Mouse (Mus musculus) splenic B cell, adult 2 months (primary cell): ENCODE measurements around the gene Psmb11.

Source experiments
- DNase-seq: peaks from one replicate; pipeline ENCODE4 v3.0.0-alpha.2; 2011; ENCODE audit warnings: low read depth, low spot score
- H3K27me3 ChIP-seq: 2 replicates; pipeline ENCODE4 v1.6.1; 2012; ENCODE audit warnings: mild to moderate bottlenecking, low read length, moderate library complexity, mixed read lengths; ENCODE audit not compliant: control insufficient read depth, poor library complexity, insufficient read depth, severe bottlenecking
- H3K36me3 ChIP-seq: 2 replicates; pipeline ENCODE4 v1.6.1; 2012; ENCODE audit warnings: mild to moderate bottlenecking, low read length, moderate library complexity, mixed read lengths; ENCODE audit not compliant: control insufficient read depth, poor library complexity, insufficient read depth, severe bottlenecking

Gene Psmb11

GRCm38 (mm10) chr14:54642224-54642944 is 21.2 kb downstream of the Psmb11 start:
- DNase-seq = no peak
- Histone ChIP-seq H3K27me3 (no peaks in the 10 kb centered on the region), H3K36me3 (peaks cover 18% of the 10 kb centered on the region)

GRCm38 (mm10) chr14:54643011-54643410 is 21.8 kb downstream of the Psmb11 start:
- Histone ChIP-seq H3K27me3 (no peaks in the 10 kb centered on the region), H3K36me3 (peaks cover 18% of the 10 kb centered on the region)
- DNase-seq = no peak

GRCm38 (mm10) chr14:54644294-54644693 is 23.1 kb downstream of the Psmb11 start:
- Histone ChIP-seq H3K27me3 (no peaks in the 10 kb centered on the region), H3K36me3 (peaks cover 20% of the 10 kb centered on the region)
- DNase-seq = no peak

DNA sequence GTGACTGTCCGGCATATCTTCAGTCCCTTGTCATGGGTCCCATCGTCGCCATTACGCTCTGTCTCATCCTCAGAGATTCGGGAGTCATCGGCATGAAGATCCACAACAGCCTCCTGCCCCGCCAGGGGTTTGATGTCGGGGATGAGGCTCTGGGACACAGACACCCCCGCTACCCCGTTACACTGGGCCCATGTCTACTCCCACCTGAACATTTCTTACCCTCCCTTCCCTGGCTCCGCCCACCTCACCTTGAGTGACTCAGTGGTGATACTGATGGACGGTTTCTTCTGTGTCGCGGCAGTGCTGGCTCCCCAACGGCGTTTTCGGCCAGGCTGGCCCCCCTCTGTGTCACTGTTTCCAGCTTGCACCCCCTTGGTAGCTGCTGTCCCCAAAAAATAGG is 25.2 kb downstream of the Psmb11 start:
- Histone ChIP-seq H3K27me3 (no peaks in the 10 kb centered on the region), H3K36me3 (peaks cover 26% of the 10 kb centered on the region)
- DNase-seq = no peak

GRCm38 (mm10) chr14:54646898-54647636 is 25.8 kb downstream of the Psmb11 start:
- Histone ChIP-seq H3K27me3 (no peaks in the 10 kb centered on the region), H3K36me3 (peaks cover 26% of the 10 kb centered on the region)
- no peak for DNase-seq

- Histone ChIP-seq H3K27me3 (no peaks in the 10 kb centered on the region), H3K36me3 (peaks cover 23% of the 10 kb centered on the region)
- DNase-seq = no peak
These were observed 26.7 kb downstream of the Psmb11 start for GRCm38 (mm10) chr14:54647900-54648299.

DNA sequence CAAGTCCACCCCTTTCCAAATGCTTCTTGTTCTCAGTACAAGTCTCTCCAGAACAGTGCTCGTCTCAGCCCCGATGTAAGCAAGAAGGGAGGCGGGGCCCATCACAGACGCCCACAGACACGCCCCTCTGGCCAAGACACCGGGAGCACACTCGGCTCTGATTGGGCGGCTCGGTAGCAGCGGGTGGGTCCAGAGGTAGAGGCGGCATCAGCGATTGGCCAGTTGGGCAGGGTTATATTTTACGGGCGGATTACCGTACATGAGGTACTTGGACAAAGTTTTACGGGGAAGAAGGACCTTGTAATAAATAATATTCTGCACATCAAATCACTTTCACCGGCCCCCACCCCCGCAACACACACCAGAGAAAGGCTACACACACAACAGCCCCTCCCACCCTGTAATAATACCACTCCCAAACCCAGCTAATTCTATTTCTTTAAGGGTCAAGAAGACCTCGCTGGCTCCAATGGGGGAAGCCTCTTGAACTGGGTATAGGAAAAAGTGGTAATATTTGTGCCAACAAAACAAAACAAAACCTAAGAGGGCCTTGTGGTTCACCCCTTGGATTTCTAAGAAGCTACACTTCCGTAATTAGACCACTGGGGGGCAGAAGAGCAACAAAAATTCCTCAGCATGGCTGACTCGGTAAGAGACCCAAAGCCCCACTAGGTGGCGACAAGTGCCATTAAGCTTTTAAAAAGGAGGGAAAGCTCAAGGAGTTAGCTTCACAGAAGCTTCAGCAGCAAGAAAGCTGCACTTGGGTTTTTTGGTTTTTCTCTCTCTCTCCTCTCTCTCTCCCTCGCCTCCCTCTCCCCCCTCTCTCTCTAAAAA is 29.6 kb downstream of the Psmb11 start:
- H3K36me3 ChIP-seq = peaks cover 17% of the 10 kb centered on the region
- peak; percentile 94 for DNase-seq
- H3K27me3 ChIP-seq = no peaks in the 10 kb centered on the region

GRCm38 (mm10) chr14:54651556-54651955 is 30.3 kb downstream of the Psmb11 start:
- DNase-seq = no peak
- peaks cover 17% of the 10 kb centered on the region for H3K36me3 ChIP-seq
- H3K27me3 ChIP-seq = no peaks in the 10 kb centered on the region

DNA sequence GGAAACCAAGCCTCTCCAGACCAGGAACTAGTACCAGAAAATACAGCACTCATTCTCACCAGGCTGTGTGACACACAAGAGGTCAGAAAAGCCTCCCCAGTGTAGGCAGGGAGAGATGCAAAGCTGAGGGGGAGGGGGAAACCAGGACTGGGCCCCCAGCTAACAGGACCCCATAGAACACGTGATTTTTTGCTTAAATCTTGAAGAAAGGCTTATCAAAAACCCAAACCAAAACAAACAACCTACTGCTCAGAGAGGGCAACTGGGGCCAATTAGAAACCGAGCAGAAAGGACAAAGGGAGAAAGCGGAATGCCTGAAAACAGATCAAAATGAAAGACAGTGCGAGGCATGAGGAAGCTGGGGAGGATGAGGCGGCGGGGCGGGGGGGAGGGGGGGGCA is 31.6 kb downstream of the Psmb11 start:
- DNase-seq = no peak

GRCm38 (mm10) chr14:54653496-54653895 is 32.3 kb downstream of the Psmb11 start:
- H3K27me3 ChIP-seq = no peaks in the 10 kb centered on the region
- peak; percentile 79 for DNase-seq
- H3K36me3 ChIP-seq = peaks cover 18% of the 10 kb centered on the region

More for the DNA sequence above, 31.6 kb downstream of the Psmb11 start:
- no peaks in the 10 kb centered on the region for H3K27me3 ChIP-seq
- peaks cover 18% of the 10 kb centered on the region for H3K36me3 ChIP-seq

- no peaks in the 10 kb centered on the region for H3K27me3 ChIP-seq
- DNase-seq = no peak
- peaks cover 34% of the 10 kb centered on the region for H3K36me3 ChIP-seq
These were observed 38.8 kb downstream of the Psmb11 start for GRCm38 (mm10) chr14:54660009-54660408.

GRCm38 (mm10) chr14:54664477-54665222 is 43.4 kb downstream of the Psmb11 start:
- Histone ChIP-seq H3K36me3 (peaks cover 27% of the 10 kb centered on the region), H3K27me3 (no peaks in the 10 kb centered on the region)
- no peak for DNase-seq

- peak; percentile 65 for DNase-seq
- Histone ChIP-seq H3K27me3 (no peaks in the 10 kb centered on the region), H3K36me3 (peaks cover 17% of the 10 kb centered on the region)
These were observed 48.1 kb downstream of the Psmb11 start for GRCm38 (mm10) chr14:54669381-54669780.

- H3K27me3 ChIP-seq = no peaks in the 10 kb centered on the region
- DNase-seq = no peak
These were observed 53.1 kb downstream of the Psmb11 start for GRCm38 (mm10) chr14:54674317-54674716.

More at GRCm38 (mm10) chr14:54674317-54674716, 53.1 kb downstream of the Psmb11 start:
- H3K36me3 ChIP-seq = peaks cover 21% of the 10 kb centered on the region
